Mouse (Mus musculus) myocyte (in vitro differentiated cells): Measurements from ENCODE around the gene Bco1. TPM values are rescaled to one million over a fixed set of nuclear protein-coding genes. Genes with fewer than 3 reads are reported as not detected.

Experiments used
- H3K27me3 ChIP-seq: one replicate; pipeline ENCODE4 v1.6.1; 2011; ENCODE audit not compliant: control insufficient read depth, insufficient read depth, insufficient read length
- H3K36me3 ChIP-seq: one replicate; pipeline ENCODE4 v1.6.1; 2011; ENCODE audit not compliant: control insufficient read depth, insufficient read depth
- H3K4me2 ChIP-seq: one replicate; pipeline ENCODE4 v1.6.1; 2011; ENCODE audit warnings: low read depth, control low read depth
- H3K4me3 ChIP-seq: one replicate; pipeline ENCODE4 v1.5.1; 2011; ENCODE audit warnings: mild to moderate bottlenecking, control low read depth, moderate library complexity
- H3K79me2 ChIP-seq: one replicate; pipeline ENCODE4 v1.6.1; 2011; ENCODE audit not compliant: control insufficient read depth, insufficient read depth
- H3ac ChIP-seq: one replicate; pipeline ENCODE4 v1.6.1; 2011; ENCODE audit not compliant: control insufficient read depth, insufficient read length
- CEBPB ChIP-seq: IDR thresholded peaks from 2 replicates; pipeline ENCODE4 v1.6.1; 2011; ENCODE audit warnings: mild to moderate bottlenecking, moderate library complexity; ENCODE audit not compliant: poor library complexity, insufficient read depth, severe bottlenecking
- E2F4 ChIP-seq: IDR thresholded peaks from one replicate; pipeline ENCODE4 v1.6.1; 2011; ENCODE audit warnings: mild to moderate bottlenecking, control low read depth, moderate library complexity; ENCODE audit not compliant: insufficient read depth
- MAX ChIP-seq: IDR thresholded peaks from one replicate; pipeline ENCODE4 v1.6.1; 2011; ENCODE audit warnings: low read depth, mild to moderate bottlenecking, control low read depth
- MYOD1 ChIP-seq, 3 experiments: IDR thresholded peaks; one replicate each; pipeline ENCODE4 v1.6.1; 2011; ENCODE audit warnings: control low read depth in 2 of 3, low read depth in 2 of 3, mild to moderate bottlenecking in 2 of 3, moderate library complexity in 1 of 3; ENCODE audit not compliant: insufficient read length in 2 of 3, control insufficient read depth in 1 of 3
- MYOG ChIP-seq, 3 experiments: IDR thresholded peaks; one replicate each; pipeline ENCODE4 v1.6.1; 2011; ENCODE audit warnings: control low read depth in 2 of 3, low read depth in 2 of 3, mild to moderate bottlenecking in 2 of 3; ENCODE audit not compliant: insufficient read length in 2 of 3, control insufficient read depth in 1 of 3, insufficient read depth in 1 of 3
- POLR2A ChIP-seq: IDR thresholded peaks from one replicate; pipeline ENCODE4 v1.6.1; 2011; ENCODE audit warnings: low read depth, mild to moderate bottlenecking, control low read depth, moderate library complexity; ENCODE audit not compliant: insufficient read length
- POLR2AphosphoS2 ChIP-seq: IDR thresholded peaks from one replicate; pipeline ENCODE4 v1.6.1; 2011; ENCODE audit warnings: low read depth, control low read depth; ENCODE audit not compliant: insufficient read length
- REST ChIP-seq: IDR thresholded peaks from one replicate; pipeline ENCODE4 v1.6.1; 2011; ENCODE audit warnings: mild to moderate bottlenecking, control low read depth, moderate library complexity; ENCODE audit not compliant: insufficient read depth, insufficient read length
- SRF ChIP-seq: IDR thresholded peaks from one replicate; pipeline ENCODE4 v1.6.1; 2011; ENCODE audit warnings: low read depth; ENCODE audit not compliant: control insufficient read depth, insufficient read length
- TCF12 ChIP-seq: IDR thresholded peaks from one replicate; pipeline ENCODE4 v1.6.1; 2011; ENCODE audit warnings: mild to moderate bottlenecking, control low read depth; ENCODE audit not compliant: poor library complexity, insufficient read depth, severe bottlenecking
- TCF3 ChIP-seq: IDR thresholded peaks from one replicate; pipeline ENCODE4 v1.6.1; 2011; ENCODE audit warnings: low read depth, control low read depth; ENCODE audit not compliant: insufficient read length
- USF1 ChIP-seq: IDR thresholded peaks from one replicate; pipeline ENCODE4 v1.6.1; 2011; ENCODE audit warnings: low read depth, mild to moderate bottlenecking, control low read depth, moderate library complexity
- polyA plus RNA-seq: library from polyadenylated mRNA; unstranded; fragments of >200 nt; fragmentation: generic; extraction: Trizol; gene quantifications from one replicate; pipeline ENCODE4 v1.2.1, GENCODE M21; 2012; ENCODE audit warnings: missing spikeins

Bco1 gene
- polyA plus RNA-seq, 1 experiment, result 0.02 TPM

DNA sequence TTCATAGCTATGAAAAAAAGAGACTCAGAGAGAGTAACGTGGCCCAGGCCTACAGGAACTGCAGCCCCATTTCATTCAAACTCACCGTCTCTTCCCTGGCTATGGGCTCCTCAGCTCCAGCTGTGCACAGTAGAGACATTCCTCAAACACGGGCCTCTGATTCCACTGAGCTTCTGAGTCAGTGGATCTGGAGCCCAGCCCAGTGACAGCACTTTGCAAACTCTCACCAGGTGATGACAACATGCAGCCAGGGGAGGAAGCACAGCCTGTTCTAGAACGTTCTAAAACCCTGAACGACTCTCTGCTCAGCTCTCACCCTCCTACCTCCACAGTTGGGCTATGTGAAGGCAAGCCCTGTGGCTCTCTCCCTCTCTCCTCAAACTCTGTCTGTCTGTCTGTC lies 1.6 kb upstream of the Bco1 start:
- H3K4me2 ChIP-seq, result no peak overlapping the region
- H3K36me3 ChIP-seq, result no peaks in the 10 kb centered on the region
- no peak overlapping the region for H3K4me3 ChIP-seq
- TF ChIP-seq MAX, result no peak
- no peak for TF ChIP-seq USF1
- no peak for TF ChIP-seq CEBPB
- no peak for TF ChIP-seq POLR2A
- TF ChIP-seq POLR2AphosphoS2, result no peak
- no peak for TF ChIP-seq TCF3
- no peak for TF ChIP-seq MYOD1 (IDR thresholded peaks at IDR 0.05; ENCODE audit: control insufficient read depth in 1 of 3, insufficient read length in 2 of 3, low read depth in 2 of 3)
- TF ChIP-seq REST, result no peak
- no peak for TF ChIP-seq SRF
- TF ChIP-seq MYOG (IDR thresholded peaks at IDR 0.05; ENCODE audit: control insufficient read depth in 1 of 3, insufficient read depth in 1 of 3, insufficient read length in 2 of 3, low read depth in 2 of 3), result no peak
- no peak for TF ChIP-seq E2F4
- TF ChIP-seq TCF12, result no peak
- H3K27me3 ChIP-seq, result no peaks in the 10 kb centered on the region
- no peak overlapping the region for H3ac ChIP-seq
- no peaks in the 10 kb centered on the region for H3K79me2 ChIP-seq

DNA sequence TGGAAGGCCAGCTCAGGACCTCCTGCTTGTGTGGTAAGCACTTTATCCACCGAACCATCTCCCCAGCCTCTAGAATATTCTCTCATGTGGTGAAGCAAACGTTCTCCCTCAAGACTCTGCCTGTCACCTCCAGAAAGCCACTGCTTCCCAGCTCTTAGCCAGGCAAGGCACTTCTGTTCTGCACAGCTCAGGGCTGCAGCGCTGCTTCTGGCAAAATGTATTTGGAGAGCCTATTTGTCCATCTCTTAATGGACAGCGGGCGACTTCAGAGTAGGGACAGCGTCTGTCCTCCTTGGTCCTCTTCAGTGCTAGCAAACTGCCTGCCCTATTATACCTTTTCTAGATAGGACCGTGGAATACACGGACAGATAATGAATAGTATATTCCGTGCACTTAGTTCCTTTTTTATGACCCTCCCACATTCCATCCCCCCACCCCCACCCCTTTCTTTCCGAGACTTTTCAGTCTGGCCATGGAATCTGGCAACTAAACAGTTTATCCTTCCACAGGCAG lies 1.5 kb downstream of the Bco1 start:
- Histone ChIP-seq H3K4me2 (peak overlapping the region; percentile 30), H3K27me3 (no peaks in the 10 kb centered on the region), H3K79me2 (no peaks in the 10 kb centered on the region), H3ac (no peak overlapping the region), H3K4me3 (no peak overlapping the region), H3K36me3 (no peaks in the 10 kb centered on the region)
- TF ChIP-seq REST, result no peak
- no peak for TF ChIP-seq TCF3
- no peak for TF ChIP-seq TCF12
- TF ChIP-seq MYOG (IDR thresholded peaks at IDR 0.05; ENCODE audit: control insufficient read depth in 1 of 3, insufficient read depth in 1 of 3, insufficient read length in 2 of 3, low read depth in 2 of 3), result no peak
- no peak for TF ChIP-seq USF1
- TF ChIP-seq MYOD1 (IDR thresholded peaks at IDR 0.05; ENCODE audit: control insufficient read depth in 1 of 3, insufficient read length in 2 of 3, low read depth in 2 of 3), result no peak
- TF ChIP-seq E2F4, result no peak
- TF ChIP-seq POLR2A, result no peak
- TF ChIP-seq MAX, result no peak
- TF ChIP-seq POLR2AphosphoS2, result no peak
- TF ChIP-seq CEBPB, result no peak
- no peak for TF ChIP-seq SRF

DNA sequence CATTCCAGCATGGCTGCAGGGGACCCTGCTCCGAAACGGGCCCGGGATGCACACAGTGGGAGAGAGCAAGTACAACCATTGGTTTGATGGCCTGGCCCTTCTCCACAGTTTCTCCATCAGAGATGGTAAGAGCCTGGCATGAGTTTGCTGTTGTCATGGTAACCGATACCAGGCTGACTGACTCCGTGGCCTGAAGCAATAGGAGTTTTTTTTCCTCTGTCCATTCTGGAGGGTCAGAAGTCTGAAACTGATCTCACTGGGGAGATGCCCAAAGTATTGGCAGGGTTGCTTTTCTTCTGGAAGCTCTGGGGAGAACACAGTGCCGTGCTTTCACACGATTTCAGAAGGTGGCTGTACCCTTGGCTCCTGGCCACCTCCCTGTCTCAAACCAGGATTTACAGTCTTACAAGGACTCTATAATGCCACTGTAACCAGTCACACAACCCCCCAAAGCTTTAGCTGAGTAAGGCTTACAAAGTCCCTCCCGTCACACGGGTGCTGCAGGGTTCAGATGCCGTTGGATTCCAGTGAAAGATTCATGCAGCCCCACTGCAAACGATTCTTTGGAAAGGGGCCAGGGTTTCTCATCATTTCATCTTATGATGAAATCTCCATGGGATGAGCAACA lies 2.0 kb downstream of the Bco1 start:
- Histone ChIP-seq H3ac (no peak overlapping the region), H3K4me2 (peak overlapping the region; percentile 30), H3K36me3 (no peaks in the 10 kb centered on the region), H3K79me2 (no peaks in the 10 kb centered on the region), H3K4me3 (no peak overlapping the region), H3K27me3 (no peaks in the 10 kb centered on the region)
- TF ChIP-seq MAX (no peak), MYOD1 (IDR thresholded peaks at IDR 0.05; ENCODE audit: control insufficient read depth in 1 of 3, insufficient read length in 2 of 3, low read depth in 2 of 3) (no peak), TCF3 (no peak), CEBPB (no peak), MYOG (IDR thresholded peaks at IDR 0.05; ENCODE audit: control insufficient read depth in 1 of 3, insufficient read depth in 1 of 3, insufficient read length in 2 of 3, low read depth in 2 of 3) (no peak), SRF (no peak), POLR2AphosphoS2 (no peak), TCF12 (no peak), USF1 (no peak), POLR2A (no peak), REST (no peak), E2F4 (no peak)

DNA sequence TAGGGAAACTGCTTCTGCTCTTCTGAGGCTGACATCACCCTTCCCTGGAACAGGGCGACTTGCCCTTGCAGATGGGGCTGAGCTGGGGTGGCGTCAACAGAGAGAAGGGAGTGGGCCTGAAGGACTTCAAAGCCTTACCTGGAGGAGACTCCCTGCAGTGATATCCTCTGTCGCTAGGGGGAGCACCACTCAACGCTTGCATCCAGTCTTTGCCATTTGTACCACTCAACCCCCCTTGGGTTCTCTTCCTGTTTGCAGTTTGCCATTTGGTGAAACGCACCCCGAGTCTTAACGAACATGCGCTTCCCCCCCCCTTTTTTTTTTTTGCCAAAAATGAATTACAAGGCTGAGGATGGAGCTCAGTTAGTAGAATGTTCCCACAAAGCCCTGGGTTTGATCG lies 11.9 kb downstream of the Bco1 start:
- H3K4me3 ChIP-seq, result no peak overlapping the region
- H3K36me3 ChIP-seq, result no peaks in the 10 kb centered on the region
- no peak overlapping the region for H3ac ChIP-seq
- TF ChIP-seq MYOD1 (IDR thresholded peaks at IDR 0.05; ENCODE audit: control insufficient read depth in 1 of 3, insufficient read length in 2 of 3, low read depth in 2 of 3) (no peak), MAX (no peak), POLR2A (no peak), USF1 (no peak), MYOG (IDR thresholded peaks at IDR 0.05; ENCODE audit: control insufficient read depth in 1 of 3, insufficient read depth in 1 of 3, insufficient read length in 2 of 3, low read depth in 2 of 3) (no peak), TCF12 (no peak), REST (no peak), TCF3 (no peak), CEBPB (no peak), POLR2AphosphoS2 (no peak), SRF (no peak), E2F4 (no peak)
- H3K79me2 ChIP-seq, result no peaks in the 10 kb centered on the region
- no peak overlapping the region for H3K4me2 ChIP-seq
- H3K27me3 ChIP-seq, result no peaks in the 10 kb centered on the region
